Mouse (Mus musculus) gastrocnemius, postnatal 25 days (tissue): Measurements from ENCODE around the gene Kcp. TPM values are rescaled to one million over a fixed set of nuclear protein-coding genes. Genes with fewer than 3 reads are reported as not detected.
A peak's percentile ranks its signal among the peaks of the same experiment; 100 is the strongest.

ENCODE experiments used
- DNase-seq: peaks from one replicate; pipeline ENCODE4 v3.0.0; 2022
- total RNA-seq, 2 experiments: library from RNA; stranded (reverse); gene quantifications; 1 replicate in 1 of 2; 2 replicates in 1 of 2; pipeline ENCODE4 v1.2.3; 2021

The Kcp gene
- total RNA-seq, 2 experiments from 2014 or later = 5.1 to 5.7 TPM

GRCm38 (mm10) chr6:29461502-29461901 is 46.2 kb downstream of the Kcp start:
- DNase-seq = no peak

- DNase-seq = no peak
Measured at GRCm38 (mm10) chr6:29450667-29451066, 57.1 kb downstream of the Kcp start.

- DNase-seq = no peak
Measured at GRCm38 (mm10) chr6:29449858-29450257, 57.9 kb downstream of the Kcp start.

GRCm38 (mm10) chr6:29445354-29445753 is 62.4 kb downstream of the Kcp start:
- no peak for DNase-seq

- no peak for DNase-seq
Measured at GRCm38 (mm10) chr6:29444773-29445172, 63.0 kb downstream of the Kcp start.

- no peak for DNase-seq
Measured at GRCm38 (mm10) chr6:29439789-29440188, 68.0 kb downstream of the Kcp start.

- DNase-seq = peak; percentile 76
Measured at GRCm38 (mm10) chr6:29439251-29439650, 68.5 kb downstream of the Kcp start.

GRCm38 (mm10) chr6:29436461-29436934 is 71.3 kb downstream of the Kcp start:
- DNase-seq = peak; percentile 76

GRCm38 (mm10) chr6:29435940-29436451 is 71.8 kb downstream of the Kcp start:
- DNase-seq = peak; percentile 69

GRCm38 (mm10) chr6:29434911-29435691 is 72.7 kb downstream of the Kcp start:
- DNase-seq = peak; percentile 79

- peak; percentile 85 for DNase-seq
Measured at GRCm38 (mm10) chr6:29433804-29434795, 73.7 kb downstream of the Kcp start.

- peak; percentile 71 for DNase-seq
Measured at GRCm38 (mm10) chr6:29433038-29433803, 74.5 kb downstream of the Kcp start, which contains the start of gene Flnc. Flnc (plus strand) TSS chr6:29433256.

- DNase-seq = no peak
Measured at GRCm38 (mm10) chr6:29432676-29433037, 75.1 kb downstream of the Kcp start.

- peak; percentile 48 for DNase-seq
Measured at GRCm38 (mm10) chr6:29432156-29432555, 75.6 kb downstream of the Kcp start.

- DNase-seq = peak; percentile 75
Measured at GRCm38 (mm10) chr6:29431473-29431872, 76.3 kb downstream of the Kcp start.

GRCm38 (mm10) chr6:29430681-29431420 is 76.9 kb downstream of the Kcp start:
- DNase-seq = peak; percentile 83

GRCm38 (mm10) chr6:29428171-29428570 is 79.6 kb downstream of the Kcp start:
- no peak for DNase-seq

GRCm38 (mm10) chr6:29426331-29426730 is 81.4 kb downstream of the Kcp start:
- DNase-seq = no peak

GRCm38 (mm10) chr6:29425118-29425517 is 82.6 kb downstream of the Kcp start:
- no peak for DNase-seq
